Mouse (Mus musculus) spleen, postnatal 36 days (tissue): ENCODE data around the gene Cdk17.
A peak's percentile ranks its signal among the peaks of the same experiment; 100 is the strongest.

ENCODE experiments used
- DNase-seq, 2 experiments: peaks; one replicate each; pipeline ENCODE4 v3.0.0; 2022; ENCODE audit warnings: low spot score in 2 of 2, mixed read lengths in 1 of 2

The Cdk17 gene

DNA sequence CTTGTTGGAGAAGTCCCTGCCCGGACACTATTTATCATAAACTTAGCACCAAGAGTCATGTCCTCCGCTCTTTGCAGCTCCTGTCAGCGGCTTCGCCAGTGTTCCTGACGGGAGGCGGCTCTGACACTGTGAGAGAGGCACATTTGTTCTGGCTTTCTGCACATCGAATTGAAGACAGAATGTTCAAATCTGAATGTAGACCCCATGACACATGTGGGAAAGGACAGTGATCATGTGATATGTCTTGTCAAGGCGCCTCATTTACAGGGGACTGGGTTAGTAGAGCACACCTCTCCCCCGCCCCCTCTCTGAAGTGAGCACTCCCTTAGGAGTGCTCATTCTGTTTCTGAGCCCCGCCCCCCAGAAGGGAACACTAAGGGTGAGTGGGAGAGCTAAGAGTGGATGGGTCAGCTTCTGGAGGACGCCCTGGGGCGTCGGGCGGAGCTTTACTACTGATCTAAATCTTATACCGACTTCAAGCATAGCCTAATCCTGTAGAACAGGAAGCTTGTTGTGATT is 101.4 kb downstream of the Cdk17 start:
- no peak for DNase-seq

- DNase-seq: no peak
Measured at GRCm38 (mm10) chr10:93263431-93263830, 102.8 kb downstream of the Cdk17 start.

- DNase-seq: no peak
Measured at GRCm38 (mm10) chr10:93264001-93264400, 103.3 kb downstream of the Cdk17 start.

DNA sequence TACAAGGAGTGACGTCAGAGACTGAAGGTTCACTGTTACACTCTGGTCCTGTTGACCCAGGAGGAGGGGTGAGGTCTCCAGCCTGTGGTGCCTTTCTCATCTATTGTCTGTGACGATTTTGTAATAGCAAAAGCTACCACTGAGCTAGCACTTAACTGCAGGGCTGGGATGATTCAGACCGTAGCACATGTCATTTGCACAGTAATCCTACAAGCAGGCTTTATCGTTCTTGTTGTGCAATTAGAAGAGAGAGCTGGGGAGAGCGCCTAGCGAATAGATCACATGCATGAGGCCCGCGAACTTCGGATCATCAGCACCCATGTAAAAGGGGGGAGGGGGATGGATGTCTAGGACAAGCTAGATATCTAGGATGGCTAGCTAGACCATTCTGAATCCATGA is 105.2 kb downstream of the Cdk17 start:
- no peak for DNase-seq

DNA sequence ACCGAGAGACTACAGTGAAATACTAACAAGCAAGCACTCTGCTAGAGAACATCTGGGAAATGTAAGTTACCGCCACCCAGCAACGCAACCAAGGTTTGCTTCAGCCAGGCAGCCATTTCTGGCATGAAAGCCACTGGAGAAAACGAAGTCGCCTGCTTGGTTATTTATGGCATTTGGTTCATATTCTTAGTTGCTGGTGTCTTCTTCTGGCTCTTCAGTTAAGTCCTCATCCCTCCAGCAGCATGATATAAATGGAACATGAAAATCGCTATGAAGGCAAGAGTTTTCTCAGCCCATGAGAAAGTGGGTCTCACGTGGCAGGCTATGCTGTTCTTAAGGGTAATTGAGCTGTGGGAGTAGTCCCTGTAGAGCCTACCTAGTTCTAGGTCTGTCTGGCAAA is 105.8 kb downstream of the Cdk17 start:
- DNase-seq: no peak

GRCm38 (mm10) chr10:93267509-93267908 is 106.8 kb downstream of the Cdk17 start:
- no peak for DNase-seq

GRCm38 (mm10) chr10:93268339-93268738 is 107.7 kb downstream of the Cdk17 start:
- no peak for DNase-seq

DNA sequence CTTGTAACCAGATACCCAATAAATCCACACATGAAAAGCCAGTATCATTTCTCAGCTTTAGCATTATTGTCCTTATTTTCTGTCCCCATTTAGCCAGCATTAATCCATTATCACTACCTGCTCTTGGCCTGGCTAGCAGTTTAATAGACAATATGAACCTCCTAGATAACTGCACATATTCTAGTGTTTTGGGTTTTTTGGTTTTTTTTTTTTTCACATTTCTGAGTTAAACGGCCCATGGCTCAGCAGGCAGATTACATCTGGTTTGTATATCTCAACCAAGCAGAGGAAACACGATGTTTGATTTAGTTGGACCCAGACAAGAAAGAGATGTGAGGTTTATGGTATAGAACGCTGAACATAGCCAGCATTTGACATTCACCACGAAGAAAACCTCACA is 109.1 kb downstream of the Cdk17 start:
- DNase-seq: no peak

GRCm38 (mm10) chr10:93270889-93271460 is 110.3 kb downstream of the Cdk17 start:
- DNase-seq: no peak

DNA sequence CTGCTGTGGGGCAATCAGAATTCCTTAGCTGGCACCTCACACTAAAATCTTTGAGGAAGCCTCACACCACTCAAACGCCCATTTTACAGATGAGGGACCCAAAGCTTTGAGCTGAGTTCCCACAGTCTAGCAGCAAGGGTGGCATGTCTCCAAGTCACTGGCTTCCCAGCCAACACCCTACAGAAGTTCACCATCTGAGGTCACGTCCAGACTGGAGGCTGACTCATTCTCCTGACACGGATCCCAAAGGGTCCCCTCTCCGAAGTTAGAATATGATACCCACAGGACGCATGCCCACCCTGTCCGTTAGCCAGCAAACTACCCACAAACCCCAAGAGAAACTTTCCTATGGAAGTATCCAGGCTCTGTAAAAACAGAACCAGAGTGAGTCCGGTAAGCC is 111.2 kb downstream of the Cdk17 start:
- DNase-seq: no peak

DNA sequence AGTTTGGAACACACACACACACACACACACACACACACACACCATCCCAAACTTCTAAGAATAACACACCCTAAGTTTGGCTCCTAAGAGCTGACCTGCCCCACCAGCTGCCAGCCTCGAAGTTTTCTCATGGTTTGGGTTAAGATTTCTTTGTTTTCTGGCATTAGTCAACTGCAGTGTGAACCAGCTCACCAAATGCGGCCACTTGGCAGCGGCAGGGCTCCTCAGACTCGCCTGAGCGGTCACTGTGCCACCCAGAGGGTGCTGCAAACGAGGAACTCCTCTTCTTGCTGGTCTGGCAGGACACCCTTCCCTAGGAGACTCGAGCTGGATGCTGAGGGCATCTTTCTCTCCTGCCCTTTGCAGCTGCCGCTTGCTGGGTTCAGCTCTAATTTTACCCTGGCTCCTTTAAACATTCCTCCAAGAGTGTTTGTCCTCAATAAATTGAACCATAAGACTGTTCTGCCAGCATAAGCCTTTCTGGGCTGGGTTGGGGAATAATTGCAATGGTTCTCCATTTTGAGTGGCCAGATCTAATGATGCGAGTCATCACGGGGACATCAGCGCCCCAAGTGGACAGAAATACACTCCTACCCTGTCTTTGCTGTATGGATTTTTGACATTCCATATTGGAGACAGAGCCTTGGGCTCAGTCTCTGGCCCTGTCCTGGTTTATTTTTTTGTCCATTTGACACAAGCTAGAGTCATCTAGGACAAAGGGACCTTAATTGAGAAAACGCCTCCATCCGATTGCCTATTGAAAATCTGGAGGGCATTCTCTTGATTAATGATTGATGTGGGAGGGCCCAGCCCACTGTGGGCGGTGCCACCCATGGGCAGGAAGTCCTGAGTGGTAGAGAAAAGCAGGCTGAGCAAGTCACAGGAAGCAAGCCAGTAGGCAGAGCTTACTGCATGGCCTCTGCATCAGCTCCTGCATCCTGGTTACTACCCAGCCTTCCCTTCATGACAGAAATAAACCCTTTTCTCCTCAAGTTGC is 112.6 kb downstream of the Cdk17 start:
- DNase-seq: peak; percentile 53 to 58

DNA sequence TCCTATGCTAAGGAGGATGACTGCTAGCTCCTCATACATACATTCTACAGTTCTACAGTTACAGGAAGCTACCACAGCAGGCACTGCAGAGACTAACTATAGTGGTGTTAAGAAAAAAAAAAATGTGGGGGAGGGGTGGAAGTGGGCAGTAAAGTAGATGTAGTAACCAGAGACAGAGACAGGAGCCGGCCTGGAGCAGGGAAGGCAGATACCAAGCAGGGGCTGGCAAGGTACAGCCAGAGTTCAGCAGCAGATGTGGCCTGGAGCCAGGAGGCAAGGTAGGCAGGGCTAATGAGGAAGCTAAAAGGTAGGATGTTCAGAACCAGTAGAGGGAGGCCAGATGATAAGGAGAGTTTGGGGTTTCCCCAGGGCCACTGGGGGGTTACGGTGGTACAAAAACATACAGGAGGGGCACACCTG is 113.6 kb downstream of the Cdk17 start:
- DNase-seq: peak; percentile 72 to 75

- DNase-seq: no peak
Measured at GRCm38 (mm10) chr10:93275212-93276136, 114.8 kb downstream of the Cdk17 start.

DNA sequence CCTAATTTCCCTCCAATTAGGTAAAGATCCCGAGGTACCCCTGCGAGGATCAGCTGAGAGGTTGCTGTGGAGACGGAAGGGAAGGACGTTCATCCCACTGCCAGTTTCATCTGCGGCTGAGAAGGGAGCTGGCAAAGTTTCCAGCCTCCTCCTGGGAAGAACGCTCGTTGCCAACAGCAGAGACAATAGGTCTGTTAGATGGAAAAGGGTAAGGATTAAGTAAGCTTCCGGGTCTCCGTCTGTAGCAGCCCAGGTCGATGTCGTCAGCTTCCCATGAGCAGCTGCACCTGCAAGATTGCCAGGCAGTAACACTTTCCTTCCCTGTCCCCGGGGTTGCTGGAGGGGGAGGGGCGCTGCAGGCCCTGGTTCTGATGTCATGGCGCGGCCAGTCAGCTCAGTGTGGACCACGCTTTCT is 115.7 kb downstream of the Cdk17 start:
- no peak for DNase-seq

GRCm38 (mm10) chr10:93276857-93277256 is 116.2 kb downstream of the Cdk17 start:
- DNase-seq: no peak

GRCm38 (mm10) chr10:93278361-93278760 is 117.7 kb downstream of the Cdk17 start:
- no peak for DNase-seq

DNA sequence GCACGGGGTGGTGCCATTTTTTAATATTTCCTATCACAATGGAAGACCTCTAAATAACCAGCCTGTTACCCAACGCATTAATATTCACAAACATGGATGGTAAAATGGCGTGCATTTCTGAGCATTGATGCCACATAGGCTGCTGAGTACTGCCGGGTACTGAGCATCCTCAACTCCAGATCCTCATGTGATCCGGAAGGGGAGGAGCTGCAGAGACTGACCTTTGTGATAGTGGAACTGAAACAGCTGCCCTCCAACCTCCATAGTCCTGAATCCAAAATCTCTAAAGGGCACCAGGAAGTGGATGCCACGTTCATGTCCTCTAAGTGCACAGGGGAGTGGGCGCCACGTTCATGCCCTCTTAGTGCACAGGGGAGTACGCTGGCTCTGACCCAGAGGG is 118.4 kb downstream of the Cdk17 start:
- no peak for DNase-seq

DNA sequence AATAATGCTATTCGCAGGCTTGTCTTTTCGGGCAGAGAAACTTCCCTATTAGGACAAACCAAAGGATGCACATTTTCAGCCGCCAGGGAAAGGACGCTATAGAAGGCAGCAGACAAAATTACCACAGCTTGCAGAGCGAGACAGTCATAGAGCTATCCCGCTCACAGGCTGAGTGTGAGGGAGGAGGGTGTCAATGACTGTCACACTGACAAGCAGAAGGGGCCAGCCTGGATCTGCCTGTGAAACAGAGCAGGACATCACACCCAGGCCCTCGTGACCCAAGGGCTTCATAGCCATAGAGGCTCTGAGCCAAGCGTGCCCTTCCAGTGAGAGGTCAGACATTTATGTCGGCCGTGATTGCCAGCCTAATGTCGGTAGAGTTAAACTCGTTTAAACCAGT is 119.9 kb downstream of the Cdk17 start:
- DNase-seq: no peak

- no peak for DNase-seq
Measured at GRCm38 (mm10) chr10:93281092-93281491, 120.4 kb downstream of the Cdk17 start.

- DNase-seq: no peak
Measured at GRCm38 (mm10) chr10:93282526-93282964, 121.9 kb downstream of the Cdk17 start.

DNA sequence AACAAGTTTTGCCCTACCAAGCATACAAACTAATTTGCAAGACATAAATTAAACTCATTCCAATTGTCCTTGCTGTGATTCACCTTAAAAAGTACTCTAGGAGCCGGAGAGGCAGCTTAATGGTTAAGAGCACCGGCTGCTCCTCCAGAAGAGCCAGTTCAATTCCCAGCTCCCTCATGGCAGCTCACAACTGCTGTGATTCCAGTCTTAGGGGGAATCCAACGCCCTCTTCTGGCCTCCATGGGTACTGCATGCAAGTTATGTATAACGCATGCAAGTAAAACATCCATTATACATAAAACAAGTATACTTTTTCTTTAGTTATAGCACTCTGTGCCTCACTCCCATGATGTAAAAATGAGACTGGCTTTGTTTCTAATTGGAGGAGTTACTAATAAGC is 122.6 kb downstream of the Cdk17 start:
- no peak for DNase-seq

DNA sequence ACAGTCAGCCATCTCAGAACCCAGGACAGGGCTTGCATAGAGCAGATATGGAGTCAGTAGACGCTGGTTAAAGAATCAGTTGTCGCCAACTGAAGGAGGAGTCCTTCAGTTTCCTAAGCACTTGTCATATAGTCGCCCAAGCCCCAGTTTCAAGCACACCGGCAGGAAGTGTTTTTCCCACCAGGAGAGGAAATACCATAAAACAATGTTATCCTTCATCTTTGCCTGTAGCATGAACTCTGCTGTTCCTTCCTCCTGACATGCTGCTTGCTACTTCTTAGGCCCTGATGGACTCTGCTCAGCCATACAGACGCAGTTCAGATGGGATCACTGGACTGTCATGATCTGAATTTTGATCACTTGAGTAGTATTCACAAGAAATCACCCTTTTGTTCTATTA is 124.8 kb downstream of the Cdk17 start:
- no peak for DNase-seq
